Mouse (Mus musculus): ENCODE measurements around the gene Ndufa6. TPM values are rescaled to one million over a fixed set of nuclear protein-coding genes. Genes with fewer than 3 reads are reported as not detected.
"Not testable (repeated sequence)": the region's sequence is repeated elsewhere in the genome, so short reads cannot be mapped to it uniquely, and the experiment has no call there.

The Ndufa6 gene
- polyA plus RNA-seq, 1 experiment from 2014 or later = 403 TPM

GRCm38 (mm10) chr15:82375855-82376254, 21.7 kb upstream of the Ndufa6 start:
- Histone ChIP-seq H3K27me3 (ENCODE audit: control insufficient read depth, insufficient read depth, low read length) (no peaks in the 10 kb centered on the region), H3K9ac (replicated peaks; ENCODE audit: low read depth, low read length) (no peak overlapping the region), H3K9me3 (ENCODE audit: control insufficient read depth, low read depth, low read length) (no peaks in the 10 kb centered on the region), H3K4me1 (ENCODE audit: control insufficient read depth, insufficient read depth, low read length) (peaks cover 27% of the 10 kb centered on the region), H3K36me3 (ENCODE audit: control insufficient read depth, insufficient read depth, low read length) (no peaks in the 10 kb centered on the region), H3K4me3 (ENCODE audit: low read depth, low read length) (no peak overlapping the region), H3K4me2 (replicated peaks; ENCODE audit: low read depth, low read length) (no peak overlapping the region), H3K27ac (ENCODE audit: low read length) (no peak overlapping the region)
- no peak for ATAC-seq (ENCODE audit: insufficient number of reproducible peaks, insufficient read depth, low FRiP score, low read depth)
- WGBS = 87% methylated on average over 9 of the region's 9 CpGs

GRCm38 (mm10) chr15:82374437-82374836, 20.3 kb upstream of the Ndufa6 start:
- Histone ChIP-seq H3K36me3 (ENCODE audit: control insufficient read depth, insufficient read depth, low read length) (no peaks in the 10 kb centered on the region), H3K9ac (replicated peaks; ENCODE audit: low read depth, low read length) (no peak overlapping the region), H3K27me3 (ENCODE audit: control insufficient read depth, insufficient read depth, low read length) (no peaks in the 10 kb centered on the region), H3K27ac (ENCODE audit: low read length) (no peak overlapping the region), H3K4me1 (ENCODE audit: control insufficient read depth, insufficient read depth, low read length) (peaks cover 17% of the 10 kb centered on the region), H3K4me2 (replicated peaks; ENCODE audit: low read depth, low read length) (no peak overlapping the region), H3K4me3 (ENCODE audit: low read depth, low read length) (no peak overlapping the region), H3K9me3 (ENCODE audit: control insufficient read depth, low read depth, low read length) (no peaks in the 10 kb centered on the region)
- WGBS = 78% methylated on average over 5 of the region's 5 CpGs
- ATAC-seq (ENCODE audit: insufficient number of reproducible peaks, insufficient read depth, low FRiP score, low read depth) = no peak

- 84% methylated on average over 5 of the region's 5 CpGs for WGBS
- Histone ChIP-seq H3K27me3 (ENCODE audit: control insufficient read depth, insufficient read depth, low read length) (no peaks in the 10 kb centered on the region), H3K9ac (replicated peaks; ENCODE audit: low read depth, low read length) (no peak overlapping the region), H3K4me2 (replicated peaks; ENCODE audit: low read depth, low read length) (no peak overlapping the region), H3K4me1 (ENCODE audit: control insufficient read depth, insufficient read depth, low read length) (peaks cover 14% of the 10 kb centered on the region), H3K9me3 (ENCODE audit: control insufficient read depth, low read depth, low read length) (no peaks in the 10 kb centered on the region), H3K4me3 (ENCODE audit: low read depth, low read length) (no peak overlapping the region), H3K27ac (ENCODE audit: low read length) (no peak overlapping the region), H3K36me3 (ENCODE audit: control insufficient read depth, insufficient read depth, low read length) (no peaks in the 10 kb centered on the region)
- no peak for ATAC-seq (ENCODE audit: insufficient number of reproducible peaks, insufficient read depth, low FRiP score, low read depth)
These were observed 18.9 kb upstream of the Ndufa6 start for GRCm38 (mm10) chr15:82372991-82373390.

- no peaks in the 10 kb centered on the region for H3K27me3 ChIP-seq (ENCODE audit: control insufficient read depth, insufficient read depth, low read length)
- H3K4me2 ChIP-seq (replicated peaks; ENCODE audit: low read depth, low read length) = no peak overlapping the region
- H3K27ac ChIP-seq (ENCODE audit: low read length) = no peak overlapping the region
- peaks cover 10% of the 10 kb centered on the region for H3K4me1 ChIP-seq (ENCODE audit: control insufficient read depth, insufficient read depth, low read length)
- H3K36me3 ChIP-seq (ENCODE audit: control insufficient read depth, insufficient read depth, low read length) = no peaks in the 10 kb centered on the region
- ATAC-seq (ENCODE audit: insufficient number of reproducible peaks, insufficient read depth, low FRiP score, low read depth) = no peak
- H3K4me3 ChIP-seq (ENCODE audit: low read depth, low read length) = no peak overlapping the region
- H3K9me3 ChIP-seq (ENCODE audit: control insufficient read depth, low read depth, low read length) = no peaks in the 10 kb centered on the region
- WGBS = 89% methylated on average over 6 of the region's 6 CpGs
- H3K9ac ChIP-seq (replicated peaks; ENCODE audit: low read depth, low read length) = no peak overlapping the region
These were observed 18.3 kb upstream of the Ndufa6 start for GRCm38 (mm10) chr15:82372446-82372845.

- Histone ChIP-seq H3K9me3 (ENCODE audit: control insufficient read depth, low read depth, low read length) (no peaks in the 10 kb centered on the region), H3K4me1 (ENCODE audit: control insufficient read depth, insufficient read depth, low read length) (no peaks in the 10 kb centered on the region), H3K4me3 (ENCODE audit: low read depth, low read length) (no peak overlapping the region), H3K27me3 (ENCODE audit: control insufficient read depth, insufficient read depth, low read length) (no peaks in the 10 kb centered on the region), H3K27ac (ENCODE audit: low read length) (no peak overlapping the region), H3K9ac (replicated peaks; ENCODE audit: low read depth, low read length) (no peak overlapping the region), H3K4me2 (replicated peaks; ENCODE audit: low read depth, low read length) (no peak overlapping the region), H3K36me3 (ENCODE audit: control insufficient read depth, insufficient read depth, low read length) (no peaks in the 10 kb centered on the region)
- ATAC-seq (ENCODE audit: insufficient number of reproducible peaks, insufficient read depth, low FRiP score, low read depth) = no peak
- WGBS = 82% methylated on average over 1 of the region's 1 CpGs
These were observed 14.7 kb upstream of the Ndufa6 start for GRCm38 (mm10) chr15:82368851-82369250.

GRCm38 (mm10) chr15:82368146-82368545, 14.0 kb upstream of the Ndufa6 start:
- H3K4me2 ChIP-seq (replicated peaks; ENCODE audit: low read depth, low read length) = no peak overlapping the region
- H3K27ac ChIP-seq (ENCODE audit: low read length) = no peak overlapping the region
- WGBS = 86% methylated on average over 4 of the region's 4 CpGs

GRCm38 (mm10) chr15:82364561-82364960, 10.4 kb upstream of the Ndufa6 start:
- H3K9me3 ChIP-seq (ENCODE audit: control insufficient read depth, low read depth, low read length); H3K4me2 ChIP-seq (replicated peaks; ENCODE audit: low read depth, low read length); H3K4me1 ChIP-seq (ENCODE audit: control insufficient read depth, insufficient read depth, low read length); H3K4me3 ChIP-seq (ENCODE audit: low read depth, low read length); H3K9ac ChIP-seq (replicated peaks; ENCODE audit: low read depth, low read length); H3K27ac ChIP-seq (ENCODE audit: low read length); ATAC-seq (ENCODE audit: insufficient number of reproducible peaks, insufficient read depth, low FRiP score, low read depth); H3K27me3 ChIP-seq (ENCODE audit: control insufficient read depth, insufficient read depth, low read length); H3K36me3 ChIP-seq (ENCODE audit: control insufficient read depth, insufficient read depth, low read length): not testable (repeated sequence)
- WGBS = 23% methylated on average over 5 of the region's 9 CpGs

More at GRCm38 (mm10) chr15:82368146-82368545, 14.0 kb upstream of the Ndufa6 start:
- H3K36me3 ChIP-seq (ENCODE audit: control insufficient read depth, insufficient read depth, low read length) = no peaks in the 10 kb centered on the region
- H3K4me3 ChIP-seq (ENCODE audit: low read depth, low read length) = no peak overlapping the region
- H3K27me3 ChIP-seq (ENCODE audit: control insufficient read depth, insufficient read depth, low read length) = no peaks in the 10 kb centered on the region
- no peaks in the 10 kb centered on the region for H3K4me1 ChIP-seq (ENCODE audit: control insufficient read depth, insufficient read depth, low read length)
- no peak for ATAC-seq (ENCODE audit: insufficient number of reproducible peaks, insufficient read depth, low FRiP score, low read depth)
- no peaks in the 10 kb centered on the region for H3K9me3 ChIP-seq (ENCODE audit: control insufficient read depth, low read depth, low read length)
- no peak overlapping the region for H3K9ac ChIP-seq (replicated peaks; ENCODE audit: low read depth, low read length)

- H3K27ac ChIP-seq (ENCODE audit: low read length); H3K36me3 ChIP-seq (ENCODE audit: control insufficient read depth, insufficient read depth, low read length); ATAC-seq (ENCODE audit: insufficient number of reproducible peaks, insufficient read depth, low FRiP score, low read depth); H3K27me3 ChIP-seq (ENCODE audit: control insufficient read depth, insufficient read depth, low read length); H3K9ac ChIP-seq (replicated peaks; ENCODE audit: low read depth, low read length); H3K9me3 ChIP-seq (ENCODE audit: control insufficient read depth, low read depth, low read length); H3K4me1 ChIP-seq (ENCODE audit: control insufficient read depth, insufficient read depth, low read length); H3K4me3 ChIP-seq (ENCODE audit: low read depth, low read length); H3K4me2 ChIP-seq (replicated peaks; ENCODE audit: low read depth, low read length): not testable (repeated sequence)
- 79% methylated on average over 7 of the region's 12 CpGs for WGBS
These were observed 9.7 kb upstream of the Ndufa6 start for GRCm38 (mm10) chr15:82363801-82364200.

- Histone ChIP-seq H3K9me3 (ENCODE audit: control insufficient read depth, low read depth, low read length) (no peaks in the 10 kb centered on the region), H3K27me3 (ENCODE audit: control insufficient read depth, insufficient read depth, low read length) (no peaks in the 10 kb centered on the region), H3K4me1 (ENCODE audit: control insufficient read depth, insufficient read depth, low read length) (peaks cover 5% of the 10 kb centered on the region; the same call in 1 of the 2 replicates), H3K9ac (replicated peaks; ENCODE audit: low read depth, low read length) (no peak overlapping the region), H3K4me2 (replicated peaks; ENCODE audit: low read depth, low read length) (no peak overlapping the region), H3K27ac (ENCODE audit: low read length) (no peak overlapping the region), H3K4me3 (ENCODE audit: low read depth, low read length) (no peak overlapping the region), H3K36me3 (ENCODE audit: control insufficient read depth, insufficient read depth, low read length) (no peaks in the 10 kb centered on the region)
- 81% methylated on average over 4 of the region's 4 CpGs for WGBS
- ATAC-seq (ENCODE audit: insufficient number of reproducible peaks, insufficient read depth, low FRiP score, low read depth) = no peak
These were observed 8.1 kb upstream of the Ndufa6 start for GRCm38 (mm10) chr15:82362234-82362633.
